Mouse (Mus musculus) stomach, embryonic 16.5 days (tissue): ENCODE data around the gene Prn. TPM values are rescaled to one million over a fixed set of nuclear protein-coding genes. Genes with fewer than 3 reads are reported as not detected.
A peak's percentile ranks its signal among the peaks of the same experiment; 100 is the strongest.

Experiments
- ATAC-seq: fragments of 200-750 bp; cut with Nextera tagmentation; 2 replicates; pipeline ENCODE4 v1.8.0; 2017; ENCODE audit warnings: moderate number of reproducible peaks, moderate TSS enrichment; ENCODE audit not compliant: insufficient read depth, low FRiP score
- H3K27ac ChIP-seq: fragments of 300-500 bp; sonication (generic); 2 replicates; pipeline ENCODE4 v1.5.1; 2014; ENCODE audit warnings: low read length
- H3K27me3 ChIP-seq: fragments of 300-500 bp; sonication (generic); 2 replicates; pipeline ENCODE4 v1.6.1; 2014; ENCODE audit warnings: low read length, control low read depth, mixed read lengths; ENCODE audit not compliant: control insufficient read depth, insufficient read depth
- H3K36me3 ChIP-seq: fragments of 300-500 bp; sonication (generic); 2 replicates; pipeline ENCODE4 v1.6.1; 2014; ENCODE audit warnings: low read length; ENCODE audit not compliant: control insufficient read depth, insufficient read depth
- H3K4me1 ChIP-seq: fragments of 300-500 bp; sonication (generic); 2 replicates; pipeline ENCODE4 v1.6.1; 2014; ENCODE audit warnings: low read length, control low read depth, mixed read lengths; ENCODE audit not compliant: control insufficient read depth, insufficient read depth
- H3K4me2 ChIP-seq: fragments of 300-500 bp; sonication (generic); 2 replicates; pipeline ENCODE4 v1.6.1; 2014; ENCODE audit warnings: low read depth, low read length, mixed read lengths
- H3K4me3 ChIP-seq: fragments of 300-500 bp; sonication (generic); replicated peaks from 2 replicates; pipeline ENCODE4 v1.5.1; 2014; ENCODE audit warnings: mild to moderate bottlenecking, low read length
- H3K9ac ChIP-seq: fragments of 300-500 bp; sonication (generic); 2 replicates; pipeline ENCODE4 v1.6.1; 2014; ENCODE audit warnings: low read length
- H3K9me3 ChIP-seq: fragments of 300-500 bp; sonication (generic); replicated peaks from 2 replicates; pipeline ENCODE4 v1.6.1; 2016; ENCODE audit warnings: low read length, control low read depth; ENCODE audit not compliant: control insufficient read depth
- WGBS: fragments of 180-500 bp; shearing (Covaris S2); extraction: QIAGEN DNeasy Blood & Tissue Kit; methylation state at CpG from one replicate; pipeline ENCODE4 v1.1.7; 2014; 5-methylcytosine and 5-hydroxymethylcytosine counted together
- polyA plus RNA-seq: library from polyadenylated mRNA; unstranded; fragments of >200 nt; fragmentation: Nextera tagmentation; extraction: Ambion mirVana; gene quantifications from 2 replicates; pipeline ENCODE4 v1.2.1, GENCODE M21; 2015

Gene Prn
- polyA plus RNA-seq, 1 experiment from 2014 or later = not detected

GRCm38 (mm10) chr2:131949767-131950597, 40.2 kb downstream of the Prn start:
- no peak overlapping the region for H3K4me2 ChIP-seq
- H3K36me3 ChIP-seq = no peaks in the 10 kb centered on the region
- H3K9me3 ChIP-seq = no peaks in the 10 kb centered on the region
- H3K4me3 ChIP-seq = no peak overlapping the region
- H3K9ac ChIP-seq = no peak overlapping the region
- no peak; the same call in 1 of the 2 replicates for ATAC-seq
- H3K27me3 ChIP-seq = peaks cover 17% of the 10 kb centered on the region
- H3K4me1 ChIP-seq = peaks cover 4% of the 10 kb centered on the region
- no peak overlapping the region for H3K27ac ChIP-seq
- 40% methylated on average over 9 of the region's 9 CpGs for WGBS

- Histone ChIP-seq H3K9ac (no peak within 1 kb of the TSS), H3K36me3 (no peaks in the 10 kb centered on the region), H3K4me3 (0 out of 2 replicates have a peak within 1 kb of the TSS, but pooled peaks have one; percentile 3), H3K27ac (no peak within 1 kb of the TSS), H3K9me3 (no peaks in the 10 kb centered on the region), H3K4me1 (peaks cover 4% of the 10 kb centered on the region), H3K27me3 (peaks cover 17% of the 10 kb centered on the region), H3K4me2 (no peak within 1 kb of the TSS)
- peak; percentile 49; the same call in 1 of the 2 replicates for ATAC-seq
- WGBS = 13% methylated on average over 11 of the region's 11 CpGs
These were observed 40.9 kb downstream of the Prn start, which contains the start of gene Prnd for GRCm38 (mm10) chr2:131950598-131951095. TSS of gene Prnd (plus strand) at chr2:131950861.

GRCm38 (mm10) chr2:131952456-131952855, 42.7 kb downstream of the Prn start:
- 41% methylated on average over 2 of the region's 2 CpGs for WGBS
- no peaks in the 10 kb centered on the region for H3K36me3 ChIP-seq
- H3K27me3 ChIP-seq = peaks cover 17% of the 10 kb centered on the region
- H3K9ac ChIP-seq = no peak overlapping the region
- no peak overlapping the region for H3K4me2 ChIP-seq
- ATAC-seq = no peak
- no peaks in the 10 kb centered on the region for H3K9me3 ChIP-seq
- H3K27ac ChIP-seq = no peak overlapping the region
- peaks cover 4% of the 10 kb centered on the region for H3K4me1 ChIP-seq
- H3K4me3 ChIP-seq = 0 out of 2 replicates have a peak overlapping the region, but pooled peaks have one; percentile 26

DNA sequence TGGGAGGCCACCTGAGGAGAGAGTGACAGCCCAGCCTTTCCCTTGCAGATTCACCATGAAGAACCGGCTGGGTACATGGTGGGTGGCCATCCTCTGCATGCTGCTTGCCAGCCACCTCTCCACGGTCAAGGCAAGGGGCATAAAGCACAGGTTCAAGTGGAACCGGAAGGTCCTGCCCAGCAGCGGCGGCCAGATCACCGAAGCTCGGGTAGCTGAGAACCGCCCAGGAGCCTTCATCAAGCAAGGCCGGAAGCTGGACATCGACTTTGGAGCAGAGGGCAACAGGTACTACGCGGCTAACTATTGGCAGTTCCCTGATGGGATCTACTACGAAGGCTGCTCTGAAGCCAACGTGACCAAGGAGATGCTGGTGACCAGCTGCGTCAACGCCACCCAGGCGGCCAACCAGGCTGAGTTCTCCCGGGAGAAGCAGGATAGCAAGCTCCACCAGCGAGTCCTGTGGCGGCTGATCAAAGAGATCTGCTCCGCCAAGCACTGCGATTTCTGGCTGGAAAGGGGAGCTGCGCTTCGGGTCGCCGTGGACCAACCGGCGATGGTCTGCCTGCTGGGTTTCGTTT, 43.3 kb downstream of the Prn start:
- Histone ChIP-seq H3K4me2 (peak overlapping the region; percentile 36; the same call in 1 of the 2 replicates), H3K9me3 (no peaks in the 10 kb centered on the region), H3K27ac (no peak overlapping the region), H3K36me3 (no peaks in the 10 kb centered on the region), H3K4me1 (peaks cover 4% of the 10 kb centered on the region), H3K9ac (peak overlapping the region; percentile 42), H3K4me3 (peak overlapping the region; percentile 26), H3K27me3 (peaks cover 17% of the 10 kb centered on the region)
- 12% methylated on average over 29 of the region's 29 CpGs for WGBS
- ATAC-seq = no peak; the same call in 1 of the 2 replicates

DNA sequence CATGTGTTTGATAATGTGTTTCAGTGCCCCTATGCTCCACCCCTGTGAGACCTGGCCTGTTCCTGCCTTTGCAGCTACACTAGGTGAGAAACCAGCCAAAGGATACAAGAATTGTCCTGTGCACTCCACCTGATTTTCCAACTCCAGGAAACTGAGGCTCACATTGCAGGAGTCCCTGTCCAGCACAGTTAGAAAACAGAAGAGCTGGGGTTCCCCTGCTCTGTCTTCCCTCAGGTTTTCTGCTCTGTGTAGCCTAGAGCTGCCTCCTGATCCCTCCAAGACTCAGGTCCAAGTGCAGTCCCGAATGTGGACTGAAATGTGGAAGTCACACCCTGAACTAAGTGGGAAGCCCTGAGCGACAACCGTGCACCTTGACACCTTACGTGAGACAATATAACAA, 44.0 kb downstream of the Prn start:
- H3K9ac ChIP-seq = no peak overlapping the region

GRCm38 (mm10) chr2:131954835-131955234, 45.1 kb downstream of the Prn start:
- 39% methylated on average over 9 of the region's 9 CpGs for WGBS

More for the DNA sequence above, 44.0 kb downstream of the Prn start:
- Histone ChIP-seq H3K27ac (no peak overlapping the region), H3K4me2 (peak overlapping the region; percentile 36; the same call in 1 of the 2 replicates), H3K27me3 (peaks cover 17% of the 10 kb centered on the region), H3K36me3 (no peaks in the 10 kb centered on the region), H3K4me3 (peak overlapping the region; percentile 26), H3K9me3 (no peaks in the 10 kb centered on the region), H3K4me1 (peaks cover 4% of the 10 kb centered on the region)
- no peak for ATAC-seq
- 88% methylated on average over 4 of the region's 4 CpGs for WGBS

DNA sequence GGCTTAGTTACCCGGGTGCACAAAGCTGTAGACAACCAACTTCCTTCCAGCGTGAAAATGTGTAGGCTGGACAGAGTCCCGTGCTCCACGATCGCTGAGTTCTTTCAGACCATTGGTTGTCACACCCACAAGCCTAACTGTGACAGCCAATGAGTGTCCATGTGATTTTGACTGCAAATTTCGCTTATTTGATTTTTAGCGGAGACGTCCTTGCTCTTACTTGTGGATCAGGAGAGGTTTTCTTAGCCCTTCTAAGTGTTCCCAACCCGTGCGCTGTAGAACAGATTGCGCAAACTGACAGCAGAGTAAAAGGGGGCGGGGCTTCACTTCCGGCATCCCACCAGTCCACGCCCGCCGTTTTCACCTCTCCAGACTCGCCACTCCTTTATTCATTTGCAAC, 45.5 kb downstream of the Prn start:
- WGBS = 4% methylated on average over 17 of the region's 17 CpGs
- ATAC-seq = no peak

More at GRCm38 (mm10) chr2:131954835-131955234, 45.1 kb downstream of the Prn start:
- ATAC-seq = no peak
- H3K9me3 ChIP-seq = no peaks in the 10 kb centered on the region
- H3K9ac ChIP-seq = peak overlapping the region; percentile 44; the same call in 1 of the 2 replicates
- H3K4me1 ChIP-seq = peaks cover 4% of the 10 kb centered on the region
- H3K4me3 ChIP-seq = peak overlapping the region; percentile 38
- peaks cover 17% of the 10 kb centered on the region for H3K27me3 ChIP-seq
- peak overlapping the region; percentile 61 for H3K4me2 ChIP-seq
- no peaks in the 10 kb centered on the region for H3K36me3 ChIP-seq
- no peak overlapping the region for H3K27ac ChIP-seq

DNA sequence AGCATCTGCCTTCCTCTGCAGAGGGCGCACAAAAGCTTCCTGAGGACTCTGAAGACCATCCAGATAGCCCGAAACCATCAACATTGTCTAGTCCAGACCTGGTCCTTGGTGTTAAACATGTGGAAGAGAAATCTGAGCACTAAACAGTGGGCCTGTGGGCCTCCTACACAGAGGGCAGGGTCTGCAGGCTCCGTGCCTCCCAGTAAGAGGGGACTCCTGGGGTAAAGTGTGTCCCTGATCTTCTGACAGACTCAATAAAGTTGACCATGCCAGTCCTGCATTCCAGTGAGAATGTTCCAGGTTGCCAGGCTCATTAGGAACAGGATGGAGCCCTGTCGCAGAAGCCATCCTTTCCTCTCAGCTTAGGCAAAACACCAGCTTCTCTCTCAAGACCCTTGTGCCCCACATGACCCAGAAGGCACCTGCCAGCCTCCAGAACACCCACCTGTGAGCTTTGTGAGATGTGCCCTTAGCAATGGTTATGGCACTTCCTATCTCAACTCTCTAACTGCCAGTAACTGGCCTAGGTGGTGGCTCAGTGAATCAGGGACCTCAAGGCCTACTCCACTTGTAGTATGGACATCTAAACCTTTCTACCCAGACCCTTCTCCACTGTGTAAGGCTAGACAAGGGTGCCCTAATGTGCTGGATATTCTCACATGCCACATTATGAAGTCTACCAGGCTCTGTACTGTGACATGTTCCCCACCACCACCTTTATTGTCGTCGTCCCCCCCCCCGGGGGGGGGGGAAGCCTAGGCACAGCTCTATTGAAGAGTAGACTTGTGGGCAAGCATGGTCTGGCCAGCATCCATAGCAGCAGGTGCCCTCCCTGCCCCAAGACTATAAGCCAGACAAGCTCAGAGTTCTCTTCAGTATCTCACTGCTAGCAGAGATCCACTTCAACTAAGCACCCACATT, 46.8 kb downstream of the Prn start:
- H3K27me3 ChIP-seq = peaks cover 15% of the 10 kb centered on the region
- H3K9me3 ChIP-seq = no peaks in the 10 kb centered on the region
- no peaks in the 10 kb centered on the region for H3K36me3 ChIP-seq
- H3K4me2 ChIP-seq = no peak overlapping the region
- WGBS = 80% methylated on average over 7 of the region's 7 CpGs
- no peak overlapping the region for H3K4me3 ChIP-seq
- no peak overlapping the region for H3K9ac ChIP-seq
- no peak overlapping the region for H3K27ac ChIP-seq
- peaks cover 4% of the 10 kb centered on the region for H3K4me1 ChIP-seq
- ATAC-seq = no peak

More for the DNA sequence above, 45.5 kb downstream of the Prn start:
- Histone ChIP-seq H3K4me1 (peaks cover 4% of the 10 kb centered on the region), H3K9me3 (no peaks in the 10 kb centered on the region), H3K9ac (peak overlapping the region; percentile 44; the same call in 1 of the 2 replicates), H3K27ac (no peak overlapping the region), H3K36me3 (no peaks in the 10 kb centered on the region), H3K4me3 (peak overlapping the region; percentile 38), H3K27me3 (peaks cover 15% of the 10 kb centered on the region), H3K4me2 (peak overlapping the region; percentile 61)
